27 mouse cellular contexts compared by ENCODE assay signal in the genomic region with DNA sequence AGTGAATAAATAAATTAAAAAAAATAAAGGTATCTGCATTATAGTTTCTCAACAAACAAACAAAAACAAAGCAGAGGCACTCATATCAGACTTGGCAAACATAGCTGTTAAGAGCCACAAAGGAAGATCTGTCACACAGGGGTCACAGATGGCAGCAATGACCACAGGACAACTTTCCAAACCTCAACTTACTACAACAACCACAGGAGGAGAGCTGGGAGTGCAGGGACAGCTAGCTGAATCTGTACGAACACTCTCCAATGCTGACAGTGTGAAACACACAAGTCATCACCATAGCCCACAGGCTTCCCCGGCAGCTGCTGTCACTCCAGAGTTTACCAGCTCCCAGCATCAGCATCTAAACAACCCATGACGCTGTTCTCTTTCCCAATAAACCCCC.
"Had no signal": no experiment of that assay in that cellular context is flagged by ENCODE, and none has a peak within 500 bp of the region (broad histone marks: within the 10 kb centered on the region; RNA-seq: fewer than 3 reads in every experiment).

No protein-coding gene starts in this region.

- H3K36me3 ChIP-seq: heart, embryonic 10.5 days; heart, embryonic 12.5 days; hindbrain, embryonic 10.5 days; hindbrain, embryonic 12.5 days; intestine, embryonic 15.5 days; limb, embryonic 10.5 days; limb, embryonic 12.5 days; liver, embryonic 13.5 days had no signal

- H3K4me3 ChIP-seq: gastrocnemius, adult 2 months; heart, embryonic 10.5 days; heart, embryonic 12.5 days; hindbrain, embryonic 10.5 days; hindbrain, embryonic 12.5 days; intestine, embryonic 15.5 days; layer of hippocampus, adult 2 months; left cerebral cortex, adult 2 months; limb, embryonic 10.5 days; limb, embryonic 12.5 days; liver, embryonic 13.5 days had no signal

- DNase-seq: gastrocnemius, adult 2 months; gastrocnemius, postnatal 10 days; gastrocnemius, postnatal 25 days; heart, adult 18-20 months; heart, postnatal 10 days; heart, postnatal 4 days; kidney, adult 18-20 months; kidney, adult 8-10 months; kidney, postnatal 10 days; kidney, postnatal 25 days; kidney, postnatal 4 days; liver; liver, embryonic 13.5 days had no signal

- H3K4me1 ChIP-seq: hindbrain, embryonic 12.5 days; liver, embryonic 13.5 days had no signal

- H3K9me3 ChIP-seq: heart, embryonic 10.5 days; heart, embryonic 12.5 days; hindbrain, embryonic 10.5 days; hindbrain, embryonic 12.5 days; intestine, embryonic 15.5 days; limb, embryonic 10.5 days; limb, embryonic 12.5 days; liver, embryonic 13.5 days had no signal

- H3K9ac ChIP-seq: heart, embryonic 12.5 days; hindbrain, embryonic 12.5 days; hindbrain, embryonic 14.5 days; intestine, embryonic 15.5 days; limb, embryonic 12.5 days; liver, embryonic 13.5 days had no signal

- ATAC-seq: hindbrain, embryonic 16.5 days; inflammation-experienced regulatory T-cells, adult 6 months; intestine, embryonic 15.5 days; intestine, postnatal 0 days had no signal

- H3K27me3 ChIP-seq: hindbrain, embryonic 12.5 days; intestine, embryonic 15.5 days; limb, embryonic 12.5 days had no signal

- H3K4me2 ChIP-seq: heart, embryonic 12.5 days; hindbrain, embryonic 12.5 days; hindbrain, embryonic 14.5 days; intestine, embryonic 15.5 days; limb, embryonic 12.5 days; liver, embryonic 11.5 days; liver, embryonic 13.5 days had no signal

- H3K27ac ChIP-seq: gastrocnemius, adult 2 months; heart, embryonic 10.5 days; hindbrain, embryonic 12.5 days; hindbrain, embryonic 14.5 days; intestine, embryonic 15.5 days; layer of hippocampus, adult 2 months; left cerebral cortex, adult 2 months; limb, embryonic 10.5 days; limb, embryonic 12.5 days; liver, embryonic 13.5 days had no signal
